Mouse (Mus musculus): ENCODE measurements at regions not wholly inside any gene's neighbourhood (a gene's known extent, or its start where the extent isn't known, plus 50 kb on each side); places are given as distances from the start of the nearest gene placed in this dataset.

GRCm38 (mm10) chr3:102354771-102355170 is 114.9 kb upstream of the Ngf start:
- Histone ChIP-seq H3K4me1 (ENCODE audit: insufficient read depth, low read length) (no peaks in the 10 kb centered on the region), H3K27ac (ENCODE audit: low read depth, low read length) (no peak overlapping the region), H3K4me2 (ENCODE audit: low read depth, low read length, poor library complexity, severe bottlenecking) (no peak overlapping the region), H3K4me3 (ENCODE audit: low read depth, low read length) (no peak overlapping the region), H3K27me3 (ENCODE audit: insufficient read depth, low read length) (peaks cover 57% of the 10 kb centered on the region), H3K9ac (replicated peaks; ENCODE audit: low read length, poor library complexity, severe bottlenecking) (no peak overlapping the region), H3K36me3 (ENCODE audit: insufficient read depth, low read length) (no peaks in the 10 kb centered on the region), H3K9me3 (ENCODE audit: low read length) (no peaks in the 10 kb centered on the region)
- 70% methylated on average over 2 of the region's 2 CpGs for WGBS
- ATAC-seq (ENCODE audit: low FRiP score) (no peak), DNase-seq (ENCODE audit: low spot score) (no peak)
- no peak for TF ChIP-seq CTCF (IDR thresholded peaks at IDR 0.05)

- no peak overlapping the region for H3K4me3 ChIP-seq (ENCODE audit: low read depth, low read length)
- H3K9ac ChIP-seq (replicated peaks; ENCODE audit: low read length, poor library complexity, severe bottlenecking) = no peak overlapping the region
- H3K27me3 ChIP-seq (ENCODE audit: insufficient read depth, low read length) = peaks cover 57% of the 10 kb centered on the region
- TF ChIP-seq CTCF (IDR thresholded peaks at IDR 0.05) = no peak
- no peaks in the 10 kb centered on the region for H3K4me1 ChIP-seq (ENCODE audit: insufficient read depth, low read length)
- ATAC-seq (ENCODE audit: low FRiP score) (no peak), DNase-seq (ENCODE audit: low spot score) (peak; percentile 28)
- H3K27ac ChIP-seq (ENCODE audit: low read depth, low read length) = no peak overlapping the region
- H3K36me3 ChIP-seq (ENCODE audit: insufficient read depth, low read length) = no peaks in the 10 kb centered on the region
- H3K9me3 ChIP-seq (ENCODE audit: low read length) = no peaks in the 10 kb centered on the region
- 21% methylated on average over 6 of the region's 6 CpGs for WGBS
- no peak overlapping the region for H3K4me2 ChIP-seq (ENCODE audit: low read depth, low read length, poor library complexity, severe bottlenecking)
These were observed 116.3 kb upstream of the Ngf start for GRCm38 (mm10) chr3:102353277-102353900.

- Histone ChIP-seq H3K4me1 (ENCODE audit: insufficient read depth, low read length) (no peaks in the 10 kb centered on the region), H3K4me3 (ENCODE audit: low read depth, low read length) (no peak overlapping the region), H3K9ac (replicated peaks; ENCODE audit: low read length, poor library complexity, severe bottlenecking) (no peak overlapping the region), H3K36me3 (ENCODE audit: insufficient read depth, low read length) (no peaks in the 10 kb centered on the region), H3K27ac (ENCODE audit: low read depth, low read length) (no peak overlapping the region), H3K4me2 (ENCODE audit: low read depth, low read length, poor library complexity, severe bottlenecking) (no peak overlapping the region), H3K27me3 (ENCODE audit: insufficient read depth, low read length) (peaks cover 61% of the 10 kb centered on the region), H3K9me3 (ENCODE audit: low read length) (no peaks in the 10 kb centered on the region)
- DNase-seq (ENCODE audit: low spot score) (no peak), ATAC-seq (ENCODE audit: low FRiP score) (no peak)
- WGBS = 79% methylated on average over 3 of the region's 3 CpGs
- no peak for TF ChIP-seq CTCF (IDR thresholded peaks at IDR 0.05)
These were observed 123.6 kb upstream of the Ngf start for GRCm38 (mm10) chr3:102346077-102346476.

- Histone ChIP-seq H3K9me3 (ENCODE audit: low read length) (no peaks in the 10 kb centered on the region), H3K4me3 (ENCODE audit: low read depth, low read length) (no peak overlapping the region), H3K4me1 (ENCODE audit: insufficient read depth, low read length) (no peaks in the 10 kb centered on the region), H3K27ac (ENCODE audit: low read depth, low read length) (no peak overlapping the region), H3K4me2 (ENCODE audit: low read depth, low read length, poor library complexity, severe bottlenecking) (no peak overlapping the region), H3K9ac (replicated peaks; ENCODE audit: low read length, poor library complexity, severe bottlenecking) (no peak overlapping the region), H3K27me3 (ENCODE audit: insufficient read depth, low read length) (peaks cover 61% of the 10 kb centered on the region), H3K36me3 (ENCODE audit: insufficient read depth, low read length) (no peaks in the 10 kb centered on the region)
- TF ChIP-seq CTCF (IDR thresholded peaks at IDR 0.05) = no peak
- no peak for ATAC-seq (ENCODE audit: low FRiP score)
- 63% methylated on average over 5 of the region's 5 CpGs for WGBS
- no peak for DNase-seq (ENCODE audit: low spot score)
These were observed 124.4 kb upstream of the Ngf start for GRCm38 (mm10) chr3:102345291-102345690.

GRCm38 (mm10) chr3:102340731-102341130 is 129.0 kb upstream of the Ngf start:
- no peak for DNase-seq (ENCODE audit: low spot score)
- Histone ChIP-seq H3K4me1 (ENCODE audit: insufficient read depth, low read length) (no peaks in the 10 kb centered on the region), H3K4me2 (ENCODE audit: low read depth, low read length, poor library complexity, severe bottlenecking) (no peak overlapping the region), H3K27me3 (ENCODE audit: insufficient read depth, low read length) (peaks cover 31% of the 10 kb centered on the region), H3K9ac (replicated peaks; ENCODE audit: low read length, poor library complexity, severe bottlenecking) (no peak overlapping the region), H3K36me3 (ENCODE audit: insufficient read depth, low read length) (no peaks in the 10 kb centered on the region), H3K27ac (ENCODE audit: low read depth, low read length) (no peak overlapping the region), H3K9me3 (ENCODE audit: low read length) (no peaks in the 10 kb centered on the region), H3K4me3 (ENCODE audit: low read depth, low read length) (no peak overlapping the region)
- no peak for ATAC-seq (ENCODE audit: low FRiP score)
- no peak for TF ChIP-seq CTCF (IDR thresholded peaks at IDR 0.05)
- 52% methylated on average over 5 of the region's 5 CpGs for WGBS

- no peak overlapping the region for H3K4me3 ChIP-seq (ENCODE audit: low read depth, low read length)
- H3K9me3 ChIP-seq (ENCODE audit: low read length) = no peaks in the 10 kb centered on the region
- peaks cover 9% of the 10 kb centered on the region; the same call in 1 of the 2 replicates for H3K27me3 ChIP-seq (ENCODE audit: insufficient read depth, low read length)
- H3K9ac ChIP-seq (replicated peaks; ENCODE audit: low read length, poor library complexity, severe bottlenecking) = no peak overlapping the region
- H3K4me1 ChIP-seq (ENCODE audit: insufficient read depth, low read length) = no peaks in the 10 kb centered on the region
- DNase-seq (ENCODE audit: low spot score) (no peak), ATAC-seq (ENCODE audit: low FRiP score) (no peak)
- H3K27ac ChIP-seq (ENCODE audit: low read depth, low read length) = no peak overlapping the region
- no peak for TF ChIP-seq CTCF (IDR thresholded peaks at IDR 0.05)
- WGBS = 83% methylated on average over 8 of the region's 8 CpGs
- H3K4me2 ChIP-seq (ENCODE audit: low read depth, low read length, poor library complexity, severe bottlenecking) = no peak overlapping the region
- no peaks in the 10 kb centered on the region for H3K36me3 ChIP-seq (ENCODE audit: insufficient read depth, low read length)
These were observed 131.8 kb upstream of the Ngf start for GRCm38 (mm10) chr3:102337881-102338280.
